Mouse (Mus musculus): ENCODE results near the gene Cir1.

Cir1 gene

DNA sequence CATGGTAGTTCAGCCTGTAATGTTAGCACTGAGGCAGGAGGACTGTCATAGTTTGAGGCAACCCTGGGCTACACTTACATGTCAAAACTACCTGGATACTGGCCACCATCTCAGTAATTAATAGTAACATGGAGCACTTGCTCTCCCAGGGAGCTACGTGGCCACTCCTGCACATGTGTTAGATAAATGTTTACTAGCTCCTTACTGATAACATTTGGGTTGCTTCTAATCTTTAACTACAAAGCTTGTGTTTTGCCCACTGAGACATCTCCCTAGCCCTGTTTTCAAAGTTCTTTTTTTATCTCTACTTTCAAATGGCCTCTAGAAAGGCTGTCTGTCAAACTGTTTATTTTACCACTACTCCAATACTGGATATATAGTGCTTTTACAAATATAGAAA lies 10.5 kb downstream of the Cir1 start:
- DNase-seq (ENCODE audit: low spot score in 2 of 2) = no peak

DNA sequence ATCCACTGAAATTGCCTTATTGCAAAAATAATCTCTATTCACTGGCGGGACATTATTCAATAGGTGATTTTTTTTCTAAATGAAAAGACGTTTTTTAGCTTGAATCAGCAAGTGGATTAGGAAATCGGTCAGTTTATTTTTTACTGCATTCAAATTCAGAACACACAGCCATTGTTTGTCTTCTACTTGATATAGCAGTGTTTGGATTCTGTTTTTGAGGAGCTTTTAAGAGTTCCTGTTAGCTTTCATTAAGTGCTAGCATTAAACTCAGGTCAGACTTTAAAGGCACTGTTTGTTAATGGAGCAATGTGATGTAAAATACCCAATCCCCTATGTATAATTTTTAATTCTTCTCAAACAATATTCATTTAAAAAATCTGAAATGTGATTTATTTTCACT lies 13.7 kb downstream of the Cir1 start:
- DNase-seq (ENCODE audit: low spot score in 2 of 2) = no peak

DNA sequence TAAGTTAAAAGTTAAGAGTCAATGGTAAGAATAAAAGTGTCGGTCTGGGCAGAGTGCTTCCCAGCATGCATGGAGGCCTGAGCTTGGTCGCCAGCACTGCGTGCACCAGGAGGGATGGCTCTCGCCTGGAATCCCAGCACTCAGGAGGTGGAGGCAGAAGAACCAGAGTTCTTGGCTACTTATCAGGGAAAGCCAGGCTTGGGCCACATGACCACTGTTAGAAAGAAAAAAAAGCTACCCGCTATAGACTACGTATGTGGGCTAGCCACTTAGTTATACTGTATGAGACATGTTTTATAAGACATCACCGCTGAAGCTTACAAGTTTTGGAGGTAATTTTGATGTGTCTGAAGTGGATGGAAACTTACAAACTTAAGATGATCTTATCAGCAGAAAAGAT lies 14.3 kb downstream of the Cir1 start:
- DNase-seq (ENCODE audit: low spot score in 2 of 2) = no peak

DNA sequence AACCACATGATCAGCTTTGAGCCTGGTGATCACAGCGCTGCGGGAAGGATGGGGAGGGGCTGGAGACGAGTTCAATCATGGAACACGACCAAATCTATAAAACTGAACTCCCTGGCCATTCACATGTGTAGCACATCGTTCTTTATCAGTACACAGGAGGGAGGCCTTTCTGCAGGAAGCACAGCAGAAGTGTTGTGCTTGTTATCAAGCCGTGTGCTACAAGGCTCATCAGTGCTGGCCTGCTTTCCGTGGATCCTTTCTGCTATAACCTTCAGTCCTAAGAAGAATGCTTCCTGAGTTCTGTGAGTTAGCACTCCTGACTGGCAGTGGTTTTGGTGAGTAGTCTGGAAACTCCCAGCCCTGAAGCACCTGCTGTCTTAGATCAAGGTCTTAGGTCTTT lies 17.5 kb downstream of the Cir1 start:
- no peak for DNase-seq (ENCODE audit: low spot score in 2 of 2)

DNA sequence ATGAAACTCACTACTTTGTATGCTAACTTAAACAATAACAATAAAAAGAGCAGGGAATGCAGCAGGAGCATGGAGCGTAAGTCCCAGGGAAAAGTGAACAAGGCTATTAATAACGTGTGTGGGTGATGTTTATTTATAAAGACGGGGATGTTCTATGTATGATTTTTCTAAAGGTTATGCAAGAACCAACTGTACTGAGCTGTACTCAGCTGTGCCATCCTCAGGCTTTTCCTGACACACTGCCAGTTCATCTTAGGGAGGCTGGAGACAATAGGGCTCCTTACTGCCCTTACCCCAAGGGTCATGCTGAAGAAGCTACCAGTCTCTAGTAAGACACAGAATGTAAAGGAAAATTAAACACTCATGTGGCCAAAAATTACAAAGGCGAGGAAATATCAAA lies 21.4 kb downstream of the Cir1 start:
- no peak for DNase-seq (ENCODE audit: low spot score in 2 of 2)

GRCm38 (mm10) chr2:73285630-73286029 lies 26.9 kb downstream of the Cir1 start:
- DNase-seq (ENCODE audit: low spot score in 2 of 2) = no peak

DNA sequence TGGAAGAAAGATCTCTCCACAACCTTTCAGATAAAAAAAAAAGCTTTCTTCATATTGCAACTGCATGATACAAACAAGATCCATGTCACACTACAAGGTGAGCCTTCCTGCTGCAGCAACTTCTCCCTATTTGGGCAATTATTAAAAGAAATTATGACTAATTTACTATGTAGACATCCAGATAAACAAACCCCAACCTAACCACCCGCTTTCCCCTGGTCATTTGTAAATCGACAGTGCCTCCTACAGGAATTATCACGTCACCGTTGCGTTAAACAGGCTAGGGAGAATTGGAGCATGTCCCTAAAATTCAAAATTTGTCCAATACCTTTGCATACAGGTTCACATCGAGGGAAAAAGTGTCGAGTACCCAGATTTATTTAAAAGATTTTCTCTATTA lies 30.8 kb downstream of the Cir1 start:
- DNase-seq (ENCODE audit: low spot score in 2 of 2) = no peak

GRCm38 (mm10) chr2:73281048-73281661 lies 31.3 kb downstream of the Cir1 start:
- no peak for DNase-seq (ENCODE audit: low spot score in 2 of 2)

DNA sequence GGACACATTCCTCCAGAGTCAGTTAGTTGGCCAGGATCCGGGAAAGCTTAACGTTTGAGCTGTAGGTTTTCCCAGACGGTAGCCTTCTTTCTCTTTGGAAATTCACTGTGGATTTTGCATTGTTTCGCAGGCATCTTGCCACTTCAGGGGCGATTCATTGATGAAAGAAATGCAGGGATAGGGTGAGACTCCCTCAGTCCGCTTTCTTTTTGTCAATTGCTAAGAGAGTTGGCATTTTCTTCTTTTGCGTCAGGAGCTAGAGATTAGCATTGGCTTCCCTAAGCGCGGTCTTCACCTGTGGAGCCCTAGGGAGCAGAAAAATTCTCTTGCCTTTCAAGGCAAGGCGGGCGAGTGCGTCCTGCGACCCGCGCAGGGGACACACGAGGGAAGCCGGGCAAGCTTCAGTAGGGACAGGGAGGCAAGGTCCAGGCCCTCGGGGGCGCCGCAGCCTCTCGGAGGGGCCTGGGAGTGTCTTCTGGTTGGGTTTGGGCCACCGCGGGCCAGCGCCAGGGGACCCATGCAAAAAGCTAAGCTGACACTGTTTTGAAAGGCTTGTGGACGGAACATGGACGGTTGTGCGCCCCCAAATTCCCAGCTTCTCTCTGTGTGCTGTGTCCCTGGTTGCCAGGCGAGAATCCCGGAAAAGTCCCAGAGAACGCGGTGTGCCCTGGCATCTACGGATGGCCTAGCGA lies 32.0 kb downstream of the Cir1 start:
- peak in 1 of 2 experiments; percentile 27 for DNase-seq (ENCODE audit: low spot score in 2 of 2)

GRCm38 (mm10) chr2:73279271-73280038 lies 33.0 kb downstream of the Cir1 start:
- no peak for DNase-seq (ENCODE audit: low spot score in 2 of 2)

DNA sequence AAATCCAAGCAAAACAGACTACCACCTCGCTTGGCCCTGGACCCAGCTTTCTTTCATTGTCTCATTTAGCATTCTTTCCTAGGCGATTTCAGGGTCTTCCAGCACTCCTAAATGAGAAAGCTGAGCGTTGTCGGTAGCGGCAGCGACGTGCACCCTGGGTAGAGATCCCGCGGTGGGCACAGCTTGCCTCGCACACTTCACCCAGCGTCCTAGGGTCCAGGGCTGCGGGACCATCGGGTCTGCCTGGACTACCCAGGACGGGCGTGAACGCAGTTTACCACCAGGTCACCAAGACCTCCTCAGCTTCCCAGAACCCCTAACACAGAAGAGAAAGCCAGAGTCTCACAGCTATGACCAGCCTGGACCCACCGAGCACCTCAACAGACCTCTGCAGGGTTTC lies 33.6 kb downstream of the Cir1 start:
- peak in 1 of 2 experiments; percentile 29 for DNase-seq (ENCODE audit: low spot score in 2 of 2)

- DNase-seq (ENCODE audit: low spot score in 2 of 2) = peak; percentile 74 to 91
Observed at GRCm38 (mm10) chr2:73278131-73278854, 34.2 kb downstream of the Cir1 start.

DNA sequence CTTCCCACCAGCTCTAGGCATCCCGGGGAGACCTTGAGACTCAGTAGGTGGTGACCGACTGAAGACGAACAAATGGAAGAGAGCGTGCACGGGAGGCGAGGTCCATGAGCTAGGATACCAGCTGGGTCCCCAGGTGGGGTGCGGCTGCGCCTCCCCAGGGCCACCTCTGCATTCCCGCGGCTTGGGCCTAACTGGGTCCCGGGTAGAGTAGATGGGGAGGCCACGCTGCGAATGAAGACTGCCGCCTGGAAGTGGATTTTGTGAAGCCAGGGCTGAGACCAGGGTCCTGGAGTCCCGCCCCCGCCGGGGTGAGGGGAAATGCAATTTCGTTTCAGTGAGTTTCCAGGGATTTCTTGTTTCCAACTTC lies 34.8 kb downstream of the Cir1 start:
- peak in 1 of 2 experiments; percentile 30 for DNase-seq (ENCODE audit: low spot score in 2 of 2)

DNA sequence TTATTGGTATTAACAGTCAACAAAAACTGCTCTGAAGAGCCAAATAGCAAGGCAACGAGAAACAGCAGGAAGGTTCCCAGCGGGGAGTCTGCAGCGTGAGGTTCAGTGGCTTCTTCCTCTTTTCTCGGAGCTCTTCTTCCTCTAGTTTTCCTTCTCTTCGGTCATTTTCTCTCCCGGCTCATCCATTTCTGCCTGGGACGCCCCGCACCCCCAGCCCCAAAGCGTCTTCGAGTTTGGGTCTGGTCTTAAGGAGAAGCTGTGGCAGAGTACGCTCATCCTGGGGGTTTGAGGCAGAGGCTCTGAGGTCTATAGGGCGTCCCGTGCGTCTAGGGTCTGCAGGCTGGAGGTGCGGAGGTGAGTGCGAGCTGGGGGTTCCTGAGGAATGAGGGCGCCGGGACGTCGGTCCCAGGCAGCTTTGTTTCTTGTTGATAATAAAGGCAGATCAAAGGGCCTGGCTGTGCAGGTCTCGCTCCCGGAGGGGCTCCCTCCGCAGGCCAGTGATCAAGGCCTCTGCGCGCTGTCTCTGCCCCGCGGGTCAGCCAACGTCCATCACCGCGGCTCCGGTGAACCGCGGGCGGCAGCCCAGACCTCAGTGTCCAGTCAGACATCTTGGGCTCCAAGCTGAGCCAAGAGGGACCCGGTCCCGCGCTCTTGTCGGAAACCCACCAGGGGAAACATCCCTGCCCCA lies 35.3 kb downstream of the Cir1 start:
- peak in 1 of 2 experiments; percentile 23 for DNase-seq (ENCODE audit: low spot score in 2 of 2)

- no peak for DNase-seq (ENCODE audit: low spot score in 2 of 2)
Observed at GRCm38 (mm10) chr2:73276141-73276571, 36.3 kb downstream of the Cir1 start.

GRCm38 (mm10) chr2:73275261-73276040 lies 37.0 kb downstream of the Cir1 start:
- no peak for DNase-seq (ENCODE audit: low spot score in 2 of 2)

- DNase-seq (ENCODE audit: low spot score in 2 of 2) = peak; percentile 49 to 51
Observed at GRCm38 (mm10) chr2:73274119-73274920, 38.2 kb downstream of the Cir1 start.

DNA sequence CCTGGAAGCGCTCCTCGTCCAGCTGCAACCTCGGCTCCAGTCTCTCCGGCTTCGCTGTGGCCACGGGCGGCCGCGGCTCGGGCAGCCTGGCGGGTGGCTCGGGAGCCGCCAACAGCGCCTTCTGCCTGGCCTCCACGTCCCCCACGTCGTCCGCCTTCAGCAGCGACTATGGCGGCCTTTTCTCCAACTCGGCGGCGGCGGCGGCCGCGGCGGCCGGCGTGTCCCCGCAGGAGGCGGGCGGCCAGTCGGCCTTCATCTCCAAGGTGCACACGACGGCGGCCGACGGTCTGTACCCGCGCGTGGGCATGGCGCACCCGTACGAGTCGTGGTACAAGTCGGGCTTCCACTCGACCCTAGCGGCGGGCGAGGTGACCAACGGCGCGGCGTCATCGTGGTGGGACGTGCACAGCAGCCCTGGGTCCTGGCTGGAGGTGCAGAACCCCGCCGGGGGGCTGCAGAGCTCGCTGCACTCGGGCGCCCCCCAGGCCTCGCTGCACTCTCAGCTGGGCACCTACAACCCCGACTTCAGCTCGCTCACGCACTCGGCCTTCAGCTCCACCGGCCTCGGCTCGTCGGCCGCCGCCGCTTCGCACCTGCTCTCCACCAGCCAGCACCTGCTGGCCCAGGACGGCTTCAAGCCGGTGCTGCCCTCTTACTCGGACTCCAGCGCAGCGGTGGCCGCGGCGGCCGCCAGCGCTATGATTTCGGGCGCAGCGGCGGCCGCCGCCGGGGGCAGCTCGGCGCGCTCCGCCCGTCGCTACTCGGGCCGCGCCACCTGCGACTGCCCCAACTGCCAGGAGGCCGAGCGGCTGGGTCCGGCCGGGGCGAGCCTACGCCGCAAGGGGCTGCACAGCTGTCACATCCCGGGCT lies 39.0 kb downstream of the Cir1 start:
- peak; percentile 41 to 43 for DNase-seq (ENCODE audit: low spot score in 2 of 2)
